ENCODE assay signal across 22 mouse cellular contexts in the genomic region with DNA sequence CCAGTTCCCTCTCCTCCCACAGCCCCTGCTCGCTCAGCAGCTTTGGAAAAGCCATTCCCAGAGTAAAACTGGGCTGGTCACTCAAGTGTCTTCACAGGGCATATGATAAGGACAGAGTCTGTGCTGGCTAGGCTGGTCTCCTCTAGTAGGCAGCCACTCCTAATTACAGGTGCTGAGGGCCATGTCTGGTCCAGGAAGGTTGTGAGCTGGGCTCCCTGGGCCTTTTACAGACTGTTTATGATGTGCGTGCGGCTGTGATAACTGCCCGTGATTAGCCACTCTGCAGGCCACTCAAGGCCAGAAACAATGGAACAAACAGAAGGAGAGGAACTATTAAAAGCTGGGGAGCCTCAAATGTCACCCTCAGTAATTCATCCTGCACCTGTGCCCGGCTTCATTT.
DNase-seq lines count a peak whose midpoint lies in the region; ATAC-seq and TF ChIP-seq lines count a peak whose summit lies in the region.
"Had no signal": no experiment of that assay in that cellular context is flagged by ENCODE, and none has a peak within 500 bp of the region (broad histone marks: within the 10 kb centered on the region; RNA-seq: fewer than 3 reads in every experiment).

No protein-coding gene starts in this region.

- H3K27me3 ChIP-seq in heart, embryonic 10.5 days (ENCODE audit: insufficient read depth, poor library complexity, severe bottlenecking) = peaks cover 39% of the 10 kb centered on the region
- H3K27me3 ChIP-seq in intestine, embryonic 15.5 days (replicated peaks) = no peaks in the 10 kb centered on the region
- H3K27me3 ChIP-seq in intestine, postnatal 0 days (replicated peaks; ENCODE audit: control insufficient read depth, insufficient read depth, low read length) = no peaks in the 10 kb centered on the region
- peaks cover 64% of the 10 kb centered on the region for H3K27me3 ChIP-seq in limb, embryonic 11.5 days (ENCODE audit: control insufficient read depth, insufficient read depth, low read length)
- peaks cover 100% of the 10 kb centered on the region for H3K27me3 ChIP-seq in limb, embryonic 10.5 days (ENCODE audit: low read depth, poor library complexity, severe bottlenecking)
- H3K27me3 ChIP-seq: Patski had no signal

- no peak overlapping the region for H3K4me3 ChIP-seq in heart, embryonic 10.5 days
- no peak overlapping the region for H3K4me3 ChIP-seq in intestine, embryonic 15.5 days (replicated peaks)
- H3K4me3 ChIP-seq in intestine, postnatal 0 days (ENCODE audit: low read depth, low read length) = no peak overlapping the region
- no peak overlapping the region for H3K4me3 ChIP-seq in limb, embryonic 11.5 days (ENCODE audit: low read depth, low read length)
- no peak overlapping the region for H3K4me3 ChIP-seq in limb, embryonic 10.5 days

- ATAC-seq in intestine, embryonic 15.5 days = 0 out of 2 replicates have a peak, but pooled peaks have one; percentile 37
- no peak for ATAC-seq in intestine, postnatal 0 days
- no peak; the same call in 1 of the 2 replicates for ATAC-seq in limb, embryonic 11.5 days (ENCODE audit: insufficient number of reproducible peaks, low FRiP score, low TSS enrichment, low read depth)
- ATAC-seq: activated CD4-positive, CD25-positive, alpha-beta regulatory T cell, adult 4 months; CD4-positive, CD25-positive, alpha-beta regulatory T cell, adult 4 months; Patski had no signal

- WGBS in heart, embryonic 10.5 days = 66% methylated on average over 5 of the region's 5 CpGs
- 68% methylated on average over 5 of the region's 5 CpGs for WGBS in intestine, embryonic 15.5 days
- WGBS in intestine, postnatal 0 days = 64% methylated on average over 5 of the region's 5 CpGs
- 43% methylated on average over 5 of the region's 5 CpGs for WGBS in limb, embryonic 11.5 days
- WGBS in limb, embryonic 10.5 days = 65% methylated on average over 5 of the region's 5 CpGs

- no peak overlapping the region for H3K27ac ChIP-seq in heart, embryonic 10.5 days
- H3K27ac ChIP-seq in intestine, embryonic 15.5 days = no peak overlapping the region
- no peak overlapping the region for H3K27ac ChIP-seq in intestine, postnatal 0 days (ENCODE audit: low read depth, low read length)
- H3K27ac ChIP-seq in limb, embryonic 11.5 days (replicated peaks; ENCODE audit: low read depth, low read length) = no peak overlapping the region
- no peak overlapping the region for H3K27ac ChIP-seq in limb, embryonic 10.5 days

- H3K9me3 ChIP-seq in heart, embryonic 10.5 days = no peaks in the 10 kb centered on the region
- H3K9me3 ChIP-seq in intestine, embryonic 15.5 days = no peaks in the 10 kb centered on the region
- H3K9me3 ChIP-seq in intestine, postnatal 0 days (ENCODE audit: control insufficient read depth) = no peaks in the 10 kb centered on the region
- no peaks in the 10 kb centered on the region for H3K9me3 ChIP-seq in limb, embryonic 11.5 days (ENCODE audit: control insufficient read depth, low read length)
- no peaks in the 10 kb centered on the region for H3K9me3 ChIP-seq in limb, embryonic 10.5 days (replicated peaks)

- no peak overlapping the region for H3K9ac ChIP-seq in intestine, embryonic 15.5 days
- H3K9ac ChIP-seq in intestine, postnatal 0 days (ENCODE audit: low read depth, low read length) = no peak overlapping the region
- no peak overlapping the region for H3K9ac ChIP-seq in limb, embryonic 11.5 days (ENCODE audit: low read length)

- no peak for TF ChIP-seq CTCF in intestine, postnatal 0 days (IDR thresholded peaks at IDR 0.05; ENCODE audit: low read depth)

- no peak overlapping the region for H3K4me2 ChIP-seq in intestine, embryonic 15.5 days (replicated peaks)
- H3K4me2 ChIP-seq in intestine, postnatal 0 days (replicated peaks; ENCODE audit: low read depth) = no peak overlapping the region
- no peak overlapping the region for H3K4me2 ChIP-seq in limb, embryonic 11.5 days (ENCODE audit: low read depth, severe bottlenecking)

- DNase-seq in heart, adult 11 months = peak; percentile 87
- no peak for DNase-seq in heart, embryonic 10.5 days (ENCODE audit: low spot score)
- peak; percentile 61 for DNase-seq in limb, embryonic 11.5 days (ENCODE audit: low spot score)
- no peak for DNase-seq in limb, embryonic 10.5 days (ENCODE audit: low spot score)
- DNase-seq in forelimb bud, embryonic 11.5 days (ENCODE audit: low read depth, low spot score) = peak; percentile 43
- DNase-seq in MN1 (ENCODE audit: low spot score) = no peak
- DNase-seq: adrenal gland, adult 2 months; adrenal gland, adult 8-10 months; adrenal gland, postnatal 10 days; adrenal gland, postnatal 14 days; adrenal gland, postnatal 25 days; adrenal gland, postnatal 36 days; B cell, adult 2 months; cerebellum, adult 11 months; cerebellum, adult 11-12 months; cerebellum, adult 18-20 months had no signal

- no peaks in the 10 kb centered on the region for H3K36me3 ChIP-seq in heart, embryonic 10.5 days
- no peaks in the 10 kb centered on the region for H3K36me3 ChIP-seq in intestine, embryonic 15.5 days
- no peaks in the 10 kb centered on the region for H3K36me3 ChIP-seq in intestine, postnatal 0 days (ENCODE audit: control insufficient read depth, insufficient read depth)
- no peaks in the 10 kb centered on the region for H3K36me3 ChIP-seq in limb, embryonic 11.5 days (ENCODE audit: control insufficient read depth, insufficient read depth, low read length)
- no peaks in the 10 kb centered on the region for H3K36me3 ChIP-seq in limb, embryonic 10.5 days
- H3K36me3 ChIP-seq: G1E had no signal

- H3K4me1 ChIP-seq in heart, embryonic 10.5 days = peaks cover 53% of the 10 kb centered on the region
- H3K4me1 ChIP-seq in intestine, embryonic 15.5 days (replicated peaks) = peaks cover 4% of the 10 kb centered on the region; the same call in 1 of the 2 replicates
- no peaks in the 10 kb centered on the region for H3K4me1 ChIP-seq in intestine, postnatal 0 days (replicated peaks; ENCODE audit: control insufficient read depth, insufficient read depth, low read length)
- no peaks in the 10 kb centered on the region; the same call in 1 of the 2 replicates for H3K4me1 ChIP-seq in limb, embryonic 11.5 days (ENCODE audit: control insufficient read depth, insufficient read depth, low read length)
- H3K4me1 ChIP-seq in limb, embryonic 10.5 days = peaks cover 15% of the 10 kb centered on the region

Comparison
In these comparisons a context has a peak if more than half of its experiments do, and no peak if none do; other contexts are left out.
1. DNase-seq: peak in heart, adult 11 months (single experiment), limb, embryonic 11.5 days (single experiment) and forelimb bud, embryonic 11.5 days (single experiment); none in heart, embryonic 10.5 days (single experiment), limb, embryonic 10.5 days (single experiment) and MN1 (single experiment).